Mouse (Mus musculus) heart, embryonic 11.5 days (tissue): ENCODE results near the gene Mtmr12. TPM values are rescaled to one million over a fixed set of nuclear protein-coding genes. Genes with fewer than 3 reads are reported as not detected.
A peak's percentile ranks its signal among the peaks of the same experiment; 100 is the strongest.

Experiments used
- ATAC-seq: fragments of 200-750 bp; cut with Nextera tagmentation; replicated peaks from 2 replicates; pipeline ENCODE4 v1.8.0; 2017; ENCODE audit warnings: moderate library complexity; ENCODE audit not compliant: insufficient number of reproducible peaks, low FRiP score, low TSS enrichment
- H3K27ac ChIP-seq: fragments of 300-500 bp; sonication (generic); 2 replicates; pipeline ENCODE4 v1.5.1; 2014; ENCODE audit warnings: mild to moderate bottlenecking, low read depth, low read length
- H3K27me3 ChIP-seq: fragments of 300-500 bp; sonication (generic); 2 replicates; pipeline ENCODE4 v1.6.1; 2014; ENCODE audit warnings: mild to moderate bottlenecking, low read length, mixed read lengths; ENCODE audit not compliant: control insufficient read depth, insufficient read depth
- H3K36me3 ChIP-seq: fragments of 300-500 bp; sonication (generic); 2 replicates; pipeline ENCODE4 v1.6.1; 2014; ENCODE audit warnings: mild to moderate bottlenecking, low read length, moderate library complexity, mixed read lengths; ENCODE audit not compliant: control insufficient read depth, insufficient read depth
- H3K4me1 ChIP-seq: fragments of 300-500 bp; sonication (generic); 2 replicates; pipeline ENCODE4 v1.6.1; 2014; ENCODE audit warnings: low read length; ENCODE audit not compliant: control insufficient read depth, insufficient read depth
- H3K4me2 ChIP-seq: fragments of 300-500 bp; sonication (generic); 2 replicates; pipeline ENCODE4 v1.6.1; 2014; ENCODE audit warnings: mild to moderate bottlenecking, moderate library complexity
- H3K4me3 ChIP-seq: fragments of 300-500 bp; sonication (generic); 2 replicates; pipeline ENCODE4 v1.5.1; 2014; ENCODE audit warnings: low read depth, low read length
- H3K9ac ChIP-seq: fragments of 300-500 bp; sonication (generic); 2 replicates; pipeline ENCODE4 v1.6.1; 2014; ENCODE audit warnings: mild to moderate bottlenecking, low read depth, low read length, moderate library complexity
- H3K9me3 ChIP-seq: fragments of 300-500 bp; sonication (generic); replicated peaks from 2 replicates; pipeline ENCODE4 v1.6.1; 2016; ENCODE audit warnings: low read length; ENCODE audit not compliant: control insufficient read depth
- WGBS: fragments of 180-500 bp; shearing (Covaris S2); extraction: QIAGEN DNeasy Blood & Tissue Kit; methylation state at CpG from one replicate; pipeline ENCODE4 v1.1.7; 2014; ENCODE audit not compliant: insufficient replicate concordance; 5-methylcytosine and 5-hydroxymethylcytosine counted together
- polyA plus RNA-seq: library from polyadenylated mRNA; unstranded; fragments of >200 nt; fragmentation: Nextera tagmentation; extraction: Ambion mirVana; gene quantifications from 2 replicates; pipeline ENCODE4 v1.2.1, GENCODE M21; 2014

Gene Mtmr12
- polyA plus RNA-seq, 1 experiment from 2014 or later = 15.5 TPM

DNA sequence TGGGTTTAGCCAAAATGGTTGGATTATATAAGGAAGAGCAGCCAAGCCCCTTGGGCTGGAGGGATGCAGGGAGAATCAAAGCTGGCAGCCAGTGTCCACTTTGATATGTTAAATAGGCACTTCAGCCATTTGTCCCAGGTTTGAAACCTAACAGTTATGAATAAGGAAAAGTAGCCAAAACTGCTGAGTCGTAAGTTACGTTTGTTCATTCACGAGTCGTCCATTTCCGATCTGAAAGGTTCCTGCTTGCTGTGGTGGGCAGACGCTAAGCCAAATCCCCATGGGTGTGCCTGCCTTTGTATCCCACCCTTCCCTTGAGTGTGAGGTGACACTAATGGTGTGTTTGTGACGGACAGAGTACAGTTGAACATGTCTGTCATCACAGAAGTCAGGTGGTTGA, 106.6 kb downstream of the Mtmr12 start:
- 77% methylated on average over 7 of the region's 7 CpGs for WGBS
- no peaks in the 10 kb centered on the region for H3K36me3 ChIP-seq
- no peak overlapping the region for H3K4me2 ChIP-seq
- ATAC-seq = no peak
- H3K9me3 ChIP-seq = no peaks in the 10 kb centered on the region
- no peak overlapping the region for H3K9ac ChIP-seq
- no peaks in the 10 kb centered on the region for H3K27me3 ChIP-seq
- no peaks in the 10 kb centered on the region for H3K4me1 ChIP-seq
- H3K27ac ChIP-seq = no peak overlapping the region
- no peak overlapping the region for H3K4me3 ChIP-seq

DNA sequence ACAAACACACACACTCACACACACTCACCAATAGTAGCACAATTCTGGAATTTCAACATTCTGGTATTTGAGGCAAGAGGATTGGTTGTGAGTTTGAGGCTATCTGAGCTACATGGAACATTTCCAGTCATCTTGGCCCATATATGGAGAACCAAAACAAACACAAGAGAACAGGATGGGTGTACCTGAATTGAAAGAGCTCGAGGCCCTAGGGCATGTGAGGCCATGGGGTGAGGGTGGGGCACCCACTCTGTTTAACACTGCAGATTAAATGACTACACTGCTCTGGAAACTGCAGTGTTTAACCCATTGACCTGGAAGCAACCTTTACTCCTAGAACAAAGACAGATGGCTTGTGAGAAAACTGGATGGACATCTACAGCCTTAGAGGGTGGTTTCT, 108.4 kb downstream of the Mtmr12 start:
- ATAC-seq = no peak
- 15% methylated on average over 1 of the region's 1 CpGs for WGBS
- no peak overlapping the region for H3K9ac ChIP-seq

DNA sequence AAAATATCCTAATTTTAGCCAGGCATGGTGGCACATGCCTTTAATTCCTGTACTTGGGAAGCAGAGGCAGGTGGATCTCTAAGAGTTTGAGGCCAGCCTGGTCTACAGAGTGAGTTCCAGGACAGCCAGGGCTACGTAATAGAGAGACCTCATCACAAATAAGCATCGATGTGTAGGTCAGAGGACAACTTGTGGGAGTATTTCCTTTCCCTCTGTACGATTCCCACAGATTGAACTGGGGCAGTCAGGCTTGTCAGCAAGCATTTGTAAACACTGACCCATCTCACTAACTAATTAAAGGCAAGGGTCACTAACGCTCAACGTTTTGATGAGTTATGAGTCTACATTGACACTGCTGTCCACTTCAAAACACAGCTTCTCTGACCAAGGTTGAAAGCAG, 109.8 kb downstream of the Mtmr12 start:
- Histone ChIP-seq H3K9me3 (no peaks in the 10 kb centered on the region), H3K4me3 (no peak overlapping the region), H3K27me3 (no peaks in the 10 kb centered on the region), H3K4me1 (no peaks in the 10 kb centered on the region), H3K4me2 (no peak overlapping the region), H3K27ac (no peak overlapping the region), H3K9ac (no peak overlapping the region), H3K36me3 (no peaks in the 10 kb centered on the region)
- no peak for ATAC-seq
- 82% methylated on average over 5 of the region's 5 CpGs for WGBS

More for the DNA sequence above, 108.4 kb downstream of the Mtmr12 start:
- H3K4me2 ChIP-seq = no peak overlapping the region
- no peaks in the 10 kb centered on the region for H3K36me3 ChIP-seq
- no peak overlapping the region for H3K27ac ChIP-seq
- H3K27me3 ChIP-seq = no peaks in the 10 kb centered on the region
- H3K4me1 ChIP-seq = no peaks in the 10 kb centered on the region
- no peaks in the 10 kb centered on the region for H3K9me3 ChIP-seq
- no peak overlapping the region for H3K4me3 ChIP-seq

DNA sequence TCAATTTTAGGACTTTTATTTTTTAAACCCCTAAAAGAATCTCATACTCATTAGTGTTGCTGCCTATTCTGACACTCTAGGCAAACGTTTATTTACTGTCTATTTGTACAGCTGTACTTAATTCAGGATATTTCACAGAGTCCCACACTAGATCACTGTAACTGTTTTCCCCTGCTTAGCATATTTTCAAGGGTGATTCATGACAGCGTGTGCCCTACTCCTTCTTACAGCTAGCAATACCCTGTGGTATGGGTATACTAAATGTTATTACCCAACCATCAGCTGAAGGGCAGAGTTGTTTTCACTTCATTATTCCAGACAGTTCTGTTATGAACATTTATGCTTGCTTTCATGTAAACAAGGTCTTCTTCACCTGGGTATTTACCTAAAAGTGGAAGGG, 111.2 kb downstream of the Mtmr12 start:
- Histone ChIP-seq H3K27me3 (0 out of 2 replicates have a peak, but pooled peaks cover 2% of the 10 kb centered on the region), H3K4me2 (no peak overlapping the region), H3K9me3 (no peaks in the 10 kb centered on the region), H3K9ac (no peak overlapping the region), H3K36me3 (no peaks in the 10 kb centered on the region), H3K4me1 (no peaks in the 10 kb centered on the region), H3K4me3 (no peak overlapping the region), H3K27ac (no peak overlapping the region)
- WGBS = 60% methylated on average over 2 of the region's 2 CpGs
- ATAC-seq = no peak

DNA sequence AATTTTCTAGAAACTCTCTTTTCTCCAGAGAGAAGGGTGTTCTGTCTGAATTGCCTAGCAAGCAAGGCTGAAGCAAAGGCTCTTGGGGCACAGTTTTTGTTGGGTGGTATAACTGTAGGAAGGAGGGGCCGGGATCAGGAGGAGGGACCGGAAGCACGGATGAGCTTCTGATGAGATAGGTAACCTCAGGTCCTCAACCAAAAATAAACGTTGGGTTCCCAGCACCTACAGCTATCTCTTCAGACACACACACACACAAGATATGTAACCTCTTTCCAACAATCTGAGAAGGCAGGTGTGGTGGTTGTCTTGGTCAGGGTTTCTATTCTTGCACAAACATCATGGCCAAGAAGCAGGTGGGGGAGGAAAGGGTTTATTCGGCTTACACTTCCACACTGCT, 112.5 kb downstream of the Mtmr12 start:
- no peak overlapping the region for H3K4me2 ChIP-seq
- 75% methylated on average over 5 of the region's 5 CpGs for WGBS
- H3K36me3 ChIP-seq = no peaks in the 10 kb centered on the region
- ATAC-seq = no peak
- no peaks in the 10 kb centered on the region for H3K4me1 ChIP-seq
- 0 out of 2 replicates have a peak, but pooled peaks cover 2% of the 10 kb centered on the region for H3K27me3 ChIP-seq
- H3K9me3 ChIP-seq = no peaks in the 10 kb centered on the region
- H3K27ac ChIP-seq = no peak overlapping the region
- H3K4me3 ChIP-seq = no peak overlapping the region
- no peak overlapping the region for H3K9ac ChIP-seq

DNA sequence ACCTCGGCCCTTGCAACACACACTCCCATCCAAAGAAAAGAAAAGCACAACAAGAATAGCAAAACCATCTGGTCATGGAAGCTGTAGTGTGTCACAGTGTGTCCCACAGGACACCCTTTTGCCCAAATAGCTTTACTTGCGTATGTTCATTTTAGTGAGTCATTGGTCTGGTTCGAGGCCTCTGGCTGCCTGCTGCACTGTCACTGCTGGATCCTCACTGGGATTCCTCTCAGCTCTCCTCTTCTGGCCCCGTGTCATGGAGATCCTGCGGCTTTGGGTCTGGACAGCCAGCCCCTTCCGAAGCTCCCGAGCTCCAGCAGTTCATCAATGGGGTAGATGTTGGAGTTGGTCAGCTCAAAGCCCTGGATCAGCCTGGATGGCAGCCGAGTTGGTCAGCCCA, 113.6 kb downstream of the Mtmr12 start:
- 77% methylated on average over 8 of the region's 8 CpGs for whole genome bisulfite sequencing
- no peak for ATAC-seq
- Histone ChIP-seq H3K9me3 (no peaks in the 10 kb centered on the region), H3K9ac (no peak overlapping the region), H3K4me2 (no peak overlapping the region), H3K27me3 (0 out of 2 replicates have a peak, but pooled peaks cover 2% of the 10 kb centered on the region), H3K4me3 (no peak overlapping the region), H3K4me1 (no peaks in the 10 kb centered on the region; the same call in 1 of the 2 replicates), H3K27ac (no peak overlapping the region), H3K36me3 (no peaks in the 10 kb centered on the region)

DNA sequence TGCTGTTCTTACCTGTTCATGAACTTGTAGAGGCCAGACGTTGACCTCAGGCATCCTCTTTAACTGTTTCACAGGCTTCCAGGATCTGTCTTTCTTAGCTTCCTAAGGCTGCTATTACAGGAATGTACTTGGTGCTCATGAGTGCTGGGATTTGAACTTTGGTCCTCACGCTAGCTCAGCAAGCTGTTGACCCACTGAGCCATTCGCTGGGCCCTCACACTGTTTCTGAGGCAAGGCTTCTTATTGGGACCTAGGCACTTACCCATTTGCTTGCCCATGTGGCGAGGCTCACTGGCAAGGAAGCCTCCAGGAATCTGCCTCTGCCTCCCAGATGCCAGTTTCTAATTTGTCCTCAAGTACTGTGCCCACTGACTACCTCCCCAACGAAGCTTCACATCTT, 115.1 kb downstream of the Mtmr12 start:
- H3K27me3 ChIP-seq = 0 out of 2 replicates have a peak, but pooled peaks cover 2% of the 10 kb centered on the region
- H3K27ac ChIP-seq = no peak overlapping the region
- H3K9me3 ChIP-seq = no peaks in the 10 kb centered on the region
- WGBS = 44% methylated on average over 5 of the region's 5 CpGs
- H3K4me1 ChIP-seq = peaks cover 6% of the 10 kb centered on the region
- no peak overlapping the region for H3K9ac ChIP-seq
- ATAC-seq = no peak
- peak overlapping the region; percentile 100; the same call in 1 of the 2 replicates for H3K4me3 ChIP-seq
- no peaks in the 10 kb centered on the region for H3K36me3 ChIP-seq
- H3K4me2 ChIP-seq = peak overlapping the region; percentile 86; the same call in 1 of the 2 replicates

DNA sequence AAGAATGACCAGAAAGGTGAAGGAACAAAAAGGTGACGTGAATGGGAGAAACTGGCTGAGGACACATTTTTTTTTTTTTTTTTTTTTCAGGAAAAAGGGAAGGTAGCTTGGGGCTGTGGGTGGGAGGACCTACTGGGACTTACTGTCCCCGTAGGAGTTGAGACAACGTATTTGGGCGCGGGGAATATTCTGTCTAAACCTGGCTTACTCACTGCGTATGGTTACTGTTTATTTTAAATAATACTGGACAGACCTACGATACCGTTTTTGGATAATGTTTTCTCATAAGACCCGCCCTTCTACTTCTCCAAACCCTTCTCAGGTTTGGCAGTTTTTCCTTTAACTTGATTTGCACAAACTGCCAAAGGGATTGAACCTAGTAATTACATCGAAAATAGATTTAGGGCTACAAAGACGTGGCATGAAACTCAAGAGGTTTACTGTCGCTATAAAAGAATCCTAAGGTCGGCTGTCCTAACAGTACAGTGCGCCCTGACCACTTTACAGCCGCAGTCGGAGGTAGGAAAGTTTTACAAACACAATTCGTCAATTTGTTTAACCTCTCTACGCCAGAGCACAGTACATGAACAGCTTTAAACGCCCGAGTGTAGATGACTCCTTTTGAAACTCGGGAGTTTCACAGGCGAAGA, 115.7 kb downstream of the Mtmr12 start:
- peak overlapping the region; percentile 100 for H3K4me3 ChIP-seq
- peak overlapping the region; percentile 96 for H3K27ac ChIP-seq
- ATAC-seq = peak; percentile 53

More for the DNA sequence above, 115.7 kb downstream of the Mtmr12 start:
- Histone ChIP-seq H3K27me3 (0 out of 2 replicates have a peak, but pooled peaks cover 2% of the 10 kb centered on the region), H3K4me1 (peaks cover 6% of the 10 kb centered on the region), H3K9me3 (no peaks in the 10 kb centered on the region), H3K4me2 (peak overlapping the region; percentile 86), H3K36me3 (no peaks in the 10 kb centered on the region), H3K9ac (peak overlapping the region; percentile 99)
- WGBS = 6% methylated on average over 22 of the region's 22 CpGs
